Mouse (Mus musculus): ENCODE results near the gene Amotl1.

DNA sequence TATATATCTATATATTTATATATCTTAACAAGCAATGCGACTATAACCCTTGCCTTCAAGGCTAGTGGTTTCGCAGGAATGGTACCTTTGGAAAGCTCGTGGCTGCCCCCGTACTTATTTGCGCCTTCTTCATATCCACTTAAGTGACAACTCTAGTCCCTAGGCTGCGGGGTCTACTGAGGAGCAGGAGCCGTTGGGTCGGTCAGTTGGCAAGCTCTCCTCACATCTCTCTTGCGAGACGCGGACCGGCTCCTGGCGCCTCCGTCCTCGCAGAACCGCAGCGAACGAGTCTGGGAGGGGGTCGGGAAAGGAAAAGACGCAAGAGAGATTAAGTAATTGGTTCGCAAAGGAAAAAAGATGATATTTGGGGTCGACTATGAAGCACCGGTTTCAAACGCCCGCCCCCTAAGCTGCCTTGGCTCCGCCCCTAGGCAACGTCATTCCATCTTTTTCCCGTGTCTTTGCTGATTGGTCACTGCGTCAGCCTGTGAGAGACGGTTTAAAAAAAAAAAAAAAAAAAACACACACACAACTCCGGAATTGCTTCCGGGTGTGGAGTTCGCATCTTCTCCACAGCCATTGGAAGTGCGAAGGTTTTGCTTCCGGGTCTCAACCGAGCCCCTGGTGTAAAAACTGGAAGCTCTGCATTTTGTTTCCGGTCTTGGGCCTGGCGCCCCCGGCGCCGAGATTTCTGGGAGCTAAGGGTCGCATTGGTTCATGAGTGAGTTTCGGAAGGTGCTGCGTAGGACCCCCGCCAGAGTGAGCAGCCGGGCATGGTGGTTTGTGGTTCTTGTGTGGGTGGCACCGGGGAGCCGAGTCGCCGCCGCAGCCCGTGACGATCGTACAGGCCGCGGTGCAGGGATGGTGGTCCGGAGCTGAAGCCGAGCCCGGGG, 144.6 kb downstream of the Amotl1 start, which contains the start of the genes Kdm4d and Cwc15:
- TF ChIP-seq CTCF (conservative IDR thresholded peaks at IDR 0.05; ENCODE audit: low read length) (no peak), POU5F1 (IDR thresholded peaks at IDR 0.05; ENCODE audit: borderline replicate concordance, low read length) (no peak), NANOG (IDR thresholded peaks at IDR 0.05; ENCODE audit: borderline replicate concordance, low read length) (no peak)

Data from E14TG2a.4 (cell line).